Mouse (Mus musculus): ENCODE data around the gene Nol9.

GRCm38 (mm10) chr4:151997701-151998100 is 41.4 kb upstream of the Nol9 start:
- TF ChIP-seq CTCF (IDR thresholded peaks at IDR 0.05; ENCODE audit: low read depth, low read length) (no peak), POLR2A (IDR thresholded peaks at IDR 0.05; ENCODE audit: extremely low read depth, insufficient read depth, low read length) (no peak)
